Mouse (Mus musculus): Measurements from ENCODE around the gene Galnt6.

The Galnt6 gene

GRCm38 (mm10) chr15:100754041-100754440 is 24.9 kb upstream of the Galnt6 start:
- peak in 1 of 2 experiments; percentile 53 for DNase-seq

DNA sequence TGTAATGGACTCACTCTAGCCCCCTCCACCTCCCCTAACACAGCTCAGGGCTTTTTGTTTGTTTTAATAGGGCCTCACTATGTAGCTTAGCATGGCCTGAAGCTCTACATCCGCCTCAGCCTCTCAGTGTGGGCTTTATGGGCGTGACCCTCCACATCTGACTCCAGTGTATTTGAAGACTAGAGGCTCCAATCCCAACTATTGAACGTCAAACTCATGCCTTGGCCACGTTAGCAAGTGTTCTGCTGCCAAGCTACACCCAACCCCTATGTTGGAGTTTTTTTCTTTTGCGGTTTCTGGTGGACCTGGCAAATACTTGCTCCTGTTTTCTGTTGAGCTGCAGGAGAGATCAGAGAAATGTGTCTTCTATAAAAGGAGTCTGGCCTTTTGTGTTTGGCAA is 23.9 kb upstream of the Galnt6 start:
- peak in 1 of 2 experiments; percentile 12 for DNase-seq

DNA sequence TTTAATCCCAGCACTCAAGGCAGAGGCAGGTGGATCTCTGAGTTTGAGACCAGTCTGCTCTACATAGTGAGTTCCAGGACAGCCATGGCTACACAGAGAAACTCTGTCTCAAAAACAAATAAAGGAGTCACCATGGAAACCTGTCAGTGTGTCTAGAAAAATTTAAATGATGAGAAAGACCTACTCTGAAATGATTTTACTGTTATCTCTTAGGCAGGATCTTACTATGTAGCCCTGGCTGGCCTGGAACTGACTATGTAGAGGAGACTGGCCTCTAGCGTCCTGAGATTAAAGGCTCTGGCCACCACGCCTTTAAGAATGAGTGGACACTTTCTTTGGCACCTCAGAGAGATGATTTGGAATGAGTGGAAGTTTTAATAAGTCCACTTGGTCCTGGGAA is 23.3 kb upstream of the Galnt6 start:
- peak in 1 of 2 experiments; percentile 13 for DNase-seq

DNA sequence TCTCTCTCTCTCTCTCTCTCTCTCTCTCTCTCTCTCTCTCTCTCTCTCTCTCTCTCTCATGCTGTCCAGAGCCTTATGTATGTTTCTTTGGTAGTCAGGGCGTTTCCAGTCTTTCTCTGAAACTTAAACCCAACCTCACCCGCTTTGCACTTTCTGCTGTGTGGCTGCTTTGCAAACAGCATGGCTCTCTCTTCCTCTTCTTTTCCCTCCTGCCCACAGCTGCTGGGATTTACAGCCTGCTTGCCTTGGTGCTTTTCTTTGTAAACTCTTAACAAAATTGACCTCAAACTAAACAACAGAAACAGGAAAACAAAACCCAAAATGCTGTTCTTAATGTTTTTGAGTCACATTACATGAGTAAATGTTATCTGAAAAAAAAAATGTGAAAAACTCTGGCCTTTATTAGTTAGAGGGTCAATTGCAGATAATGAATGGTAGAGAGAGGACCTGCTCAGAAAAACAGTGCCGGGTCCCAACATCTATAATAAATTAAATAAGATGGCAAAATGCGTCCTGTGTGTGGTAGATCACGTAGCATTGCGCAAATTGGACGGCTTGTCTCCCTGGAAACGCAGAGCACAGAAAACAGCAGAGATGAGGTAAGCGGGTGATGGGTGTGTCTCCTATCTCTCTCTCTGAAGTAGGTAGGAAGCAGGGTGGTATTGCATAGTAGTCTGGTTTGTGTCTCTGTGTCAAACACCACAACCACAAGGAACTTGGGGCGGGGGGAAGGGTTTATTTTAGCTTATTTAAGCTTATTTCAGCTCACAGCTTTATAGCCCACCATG is 20.8 kb upstream of the Galnt6 start:
- DNase-seq = peak in 1 of 2 experiments; percentile 1

- DNase-seq = no peak
These were observed 19.4 kb upstream of the Galnt6 start for GRCm38 (mm10) chr15:100748584-100748983.

- DNase-seq = peak; percentile 48 to 64
These were observed 18.2 kb upstream of the Galnt6 start for GRCm38 (mm10) chr15:100747121-100747963.

- DNase-seq = no peak
These were observed 17.4 kb upstream of the Galnt6 start for GRCm38 (mm10) chr15:100746478-100747120.

GRCm38 (mm10) chr15:100743238-100743637 is 14.1 kb upstream of the Galnt6 start:
- peak in 1 of 2 experiments; percentile 8 for DNase-seq

DNA sequence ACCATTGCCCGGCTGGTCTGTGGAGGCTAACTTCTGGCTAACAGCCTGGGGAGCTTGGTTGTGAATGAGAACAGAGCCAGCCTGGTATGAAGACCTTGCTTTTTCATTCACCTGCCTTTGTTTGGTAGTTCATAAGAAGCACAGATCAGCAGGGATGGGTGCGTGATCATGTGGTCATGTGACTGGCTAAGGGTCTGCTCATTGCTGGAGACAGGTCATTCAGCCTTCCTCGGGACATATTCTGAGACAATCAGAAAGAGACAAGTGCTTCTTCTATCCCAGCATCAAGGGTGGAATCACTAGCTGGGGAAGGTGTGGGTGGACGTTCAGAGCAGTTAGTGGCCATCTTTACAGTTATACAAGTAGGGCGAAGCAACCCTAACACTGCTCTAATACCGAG is 10.3 kb upstream of the Galnt6 start:
- DNase-seq = no peak

DNA sequence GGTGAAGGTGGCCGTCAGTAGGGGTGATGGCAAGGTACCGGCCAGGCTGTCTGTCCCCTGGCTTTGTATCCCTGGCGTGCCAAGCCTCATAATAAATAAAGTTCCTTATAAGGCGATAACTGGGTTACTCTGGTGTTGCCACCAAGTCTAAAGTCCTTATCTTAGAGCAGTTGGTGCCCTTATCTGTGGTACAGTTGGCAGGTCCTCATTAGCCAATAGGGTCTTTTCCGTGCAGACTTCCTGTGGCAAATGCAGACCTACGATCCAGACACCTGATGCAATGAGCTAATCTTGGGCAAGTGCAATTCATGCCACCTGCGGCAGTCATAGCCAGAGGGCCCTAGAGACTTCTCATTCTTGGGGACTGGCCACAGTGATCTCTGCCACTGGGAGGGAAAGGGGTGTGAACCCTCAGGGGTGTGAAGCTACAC is 9.2 kb upstream of the Galnt6 start:
- DNase-seq = no peak

DNA sequence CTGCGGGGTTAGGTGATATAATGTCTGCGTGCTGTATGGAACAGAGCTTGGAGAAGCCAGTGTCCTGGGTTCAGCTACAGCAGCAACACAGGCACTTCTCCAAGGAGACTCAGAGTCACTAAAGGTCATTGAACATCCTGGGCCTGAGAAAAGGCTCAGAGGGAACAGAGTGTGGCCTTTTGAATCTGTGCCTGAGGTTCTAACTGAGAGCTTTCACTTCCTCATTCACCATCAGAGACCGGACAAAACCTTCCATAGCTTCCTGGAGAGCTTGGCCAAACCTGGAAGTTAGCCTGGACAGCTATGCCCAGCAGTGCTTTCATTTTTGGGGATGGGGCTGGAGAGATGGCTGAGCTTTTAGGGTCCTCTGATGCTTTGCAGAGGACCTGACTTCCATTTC is 8.5 kb upstream of the Galnt6 start:
- no peak for DNase-seq

GRCm38 (mm10) chr15:100735953-100736300 is 6.8 kb upstream of the Galnt6 start:
- DNase-seq = no peak

GRCm38 (mm10) chr15:100735095-100735952 is 6.1 kb upstream of the Galnt6 start:
- DNase-seq = no peak

DNA sequence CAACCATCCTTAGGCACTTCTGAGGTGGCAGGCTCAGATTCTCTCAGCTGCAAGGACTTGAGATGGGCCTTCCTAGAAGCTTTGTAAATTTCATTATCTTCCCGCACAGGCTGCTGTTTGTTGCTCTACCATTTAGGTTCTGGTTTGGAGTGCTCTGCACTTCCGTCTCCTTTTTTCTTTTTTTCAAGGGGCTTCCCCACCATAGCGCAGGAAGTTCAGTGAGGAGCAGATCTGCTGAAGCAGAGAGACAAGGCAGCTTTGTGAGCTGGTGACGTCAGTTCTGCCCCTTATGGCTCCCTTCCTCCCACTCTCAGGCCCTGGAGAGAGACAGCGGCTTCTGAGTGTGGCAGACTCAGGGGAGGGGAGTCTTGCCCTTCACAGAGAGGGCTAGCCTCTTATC is 3.4 kb upstream of the Galnt6 start:
- no peak for DNase-seq

DNA sequence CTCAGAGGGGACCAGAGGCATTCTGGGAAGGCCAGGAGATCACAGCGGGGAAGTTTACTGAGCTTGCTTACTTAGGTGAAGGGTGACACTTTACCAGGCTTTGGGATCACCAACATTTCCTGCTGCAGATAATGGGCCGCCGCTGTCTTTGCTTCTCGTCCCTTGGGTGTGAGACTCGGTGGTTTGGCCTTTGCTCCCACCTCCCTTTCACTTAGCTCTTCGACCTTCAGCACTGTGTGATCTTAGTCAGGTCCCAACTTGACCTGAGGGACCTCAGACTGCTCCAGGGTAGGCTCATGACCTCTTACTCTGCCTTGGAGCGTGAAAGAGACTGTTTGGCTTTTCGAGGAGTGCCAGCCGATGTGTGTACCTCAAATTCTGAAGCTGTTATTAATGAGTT is 1.9 kb upstream of the Galnt6 start:
- DNase-seq = no peak

DNA sequence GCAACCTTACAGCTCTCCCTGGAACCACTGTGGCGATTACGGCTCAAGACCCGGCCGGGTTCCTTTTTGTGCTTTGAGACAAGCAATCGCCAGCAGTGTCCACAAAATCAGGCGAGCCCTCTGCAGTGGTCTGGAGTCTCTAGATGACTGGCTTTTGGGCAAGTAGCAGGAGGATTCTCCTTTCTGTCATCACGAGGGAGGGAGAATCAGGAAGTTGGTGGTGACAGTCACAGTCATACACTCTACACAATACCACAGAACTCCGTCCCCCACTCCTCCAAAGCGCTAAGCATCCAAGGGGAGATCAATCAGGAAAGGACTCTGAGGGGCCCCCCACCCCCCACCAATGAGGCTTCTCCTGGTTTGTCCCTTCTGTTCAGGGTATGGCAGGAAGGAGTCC is 590 bp downstream of the Galnt6 start:
- DNase-seq = peak in 1 of 2 experiments; percentile 8

GRCm38 (mm10) chr15:100727834-100728233 is 1.3 kb downstream of the Galnt6 start:
- peak in 1 of 2 experiments; percentile 12 for DNase-seq

GRCm38 (mm10) chr15:100726721-100727120 is 2.5 kb downstream of the Galnt6 start:
- DNase-seq = no peak

- DNase-seq = no peak
These were observed 5.7 kb downstream of the Galnt6 start for GRCm38 (mm10) chr15:100723505-100723904.

DNA sequence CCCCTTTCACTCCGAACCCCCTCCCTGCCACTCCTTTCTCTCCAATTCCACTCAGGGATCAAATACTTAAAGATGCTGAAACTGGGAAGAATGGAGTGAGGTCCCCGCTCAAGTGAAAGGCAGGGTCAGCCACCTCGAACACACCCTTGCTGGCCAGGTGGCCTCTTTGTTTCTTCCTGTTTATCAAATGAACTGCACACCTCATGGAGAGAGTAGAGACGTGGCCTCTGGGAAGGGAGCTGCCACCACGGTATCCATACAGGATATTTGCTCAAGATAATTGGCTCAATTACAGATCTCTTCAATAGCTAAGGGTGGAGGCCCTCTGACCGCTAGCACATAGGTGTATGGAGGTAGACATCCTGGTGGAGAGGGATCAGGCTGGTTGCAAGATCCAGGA is 6.6 kb downstream of the Galnt6 start:
- DNase-seq = no peak

GRCm38 (mm10) chr15:100722026-100722425 is 7.2 kb downstream of the Galnt6 start:
- DNase-seq = no peak

- no peak for DNase-seq
These were observed 7.7 kb downstream of the Galnt6 start for GRCm38 (mm10) chr15:100721445-100721844.

Measured in kidney, postnatal 25 days (tissue).